Mouse (Mus musculus) ES-Bruce4 (cell line): Measurements from ENCODE around the gene Naga. TPM values are rescaled to one million over a fixed set of nuclear protein-coding genes. Genes with fewer than 3 reads are reported as not detected.
A peak's percentile ranks its signal among the peaks of the same experiment; 100 is the strongest.
"Not testable (repeated sequence)": the region's sequence is repeated elsewhere in the genome, so short reads cannot be mapped to it uniquely, and the experiment has no call there.

Source experiments
- H3K27ac ChIP-seq: 2 replicates; pipeline ENCODE4 v1.5.1; 2012; ENCODE audit warnings: low read length, inconsistent platforms; ENCODE audit not compliant: insufficient read depth
- H3K27me3 ChIP-seq: 2 replicates; pipeline ENCODE4 v1.6.1; 2012; ENCODE audit warnings: mild to moderate bottlenecking, low read length, inconsistent platforms; ENCODE audit not compliant: control insufficient read depth, poor library complexity, insufficient read depth, severe bottlenecking
- H3K36me3 ChIP-seq: 2 replicates; pipeline ENCODE4 v1.6.1; 2012; ENCODE audit warnings: inconsistent platforms, mild to moderate bottlenecking, low read length, moderate library complexity; ENCODE audit not compliant: control insufficient read depth, poor library complexity, insufficient read depth, severe bottlenecking
- H3K4me1 ChIP-seq: one replicate; pipeline ENCODE4 v1.8.1; 2011; ENCODE audit warnings: low read length; ENCODE audit not compliant: control insufficient read depth, insufficient read depth
- H3K4me3 ChIP-seq: 2 replicates; pipeline ENCODE4 v1.5.1; 2011; ENCODE audit warnings: low read depth, mild to moderate bottlenecking, low read length
- H3K9ac ChIP-seq: 2 replicates; pipeline ENCODE4 v1.6.1; 2012; ENCODE audit warnings: low read depth, mild to moderate bottlenecking, inconsistent platforms; ENCODE audit not compliant: poor library complexity, severe bottlenecking
- H3K9me3 ChIP-seq: replicated peaks from 2 replicates; pipeline ENCODE4 v1.6.1; 2012; ENCODE audit warnings: mild to moderate bottlenecking, low read length, inconsistent platforms; ENCODE audit not compliant: control insufficient read depth, poor library complexity, insufficient read depth, severe bottlenecking
- CTCF ChIP-seq: IDR thresholded peaks from one replicate; pipeline ENCODE4 v1.8.1; 2011; ENCODE audit warnings: low read depth, low read length
- EP300 ChIP-seq: IDR thresholded peaks from 2 replicates; pipeline ENCODE4 v1.6.1; 2011; ENCODE audit warnings: low read depth, low read length; ENCODE audit not compliant: insufficient read depth
- POLR2A ChIP-seq: IDR thresholded peaks from one replicate; pipeline ENCODE4 v1.8.1; 2011; ENCODE audit warnings: low read length; ENCODE audit not compliant: insufficient read depth
- polyA plus RNA-seq: library from polyadenylated mRNA; stranded (reverse); fragments of >200 nt; gene quantifications from 2 replicates; pipeline ENCODE4 v1.2.4, GENCODE M21; 2011; ENCODE audit warnings: low read depth; ENCODE audit not compliant: missing spikeins, insufficient read depth, insufficient read length

The Naga gene
- polyA plus RNA-seq, 1 experiment = 29.5 TPM

DNA sequence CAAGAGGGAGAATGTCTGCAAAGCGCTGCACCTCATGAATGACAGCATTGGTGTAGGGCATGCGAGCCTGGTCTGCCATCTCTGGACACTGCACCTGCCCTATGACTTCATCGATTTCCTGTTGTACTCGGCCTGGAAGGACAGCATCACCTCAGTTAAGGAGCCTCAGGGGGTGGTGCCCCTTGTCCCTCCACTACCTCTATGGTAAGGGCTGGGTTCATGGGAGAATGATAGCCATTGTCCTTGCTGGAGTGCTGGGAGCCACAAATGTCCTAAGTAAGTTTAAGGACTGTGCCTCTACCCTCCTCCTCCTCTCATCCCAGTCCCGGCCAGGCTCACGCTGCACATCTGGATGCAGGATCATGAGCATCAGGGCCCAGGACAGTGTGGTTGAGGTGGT, 33.7 kb upstream of the Naga start:
- no peak overlapping the region for H3K4me3 ChIP-seq
- no peaks in the 10 kb centered on the region for H3K4me1 ChIP-seq
- no peaks in the 10 kb centered on the region for H3K36me3 ChIP-seq
- no peak overlapping the region for H3K27ac ChIP-seq
- no peak for TF ChIP-seq POLR2A
- TF ChIP-seq EP300 = no peak
- no peak for TF ChIP-seq CTCF
- H3K9me3 ChIP-seq = no peaks in the 10 kb centered on the region
- no peak overlapping the region for H3K9ac ChIP-seq
- no peaks in the 10 kb centered on the region for H3K27me3 ChIP-seq

DNA sequence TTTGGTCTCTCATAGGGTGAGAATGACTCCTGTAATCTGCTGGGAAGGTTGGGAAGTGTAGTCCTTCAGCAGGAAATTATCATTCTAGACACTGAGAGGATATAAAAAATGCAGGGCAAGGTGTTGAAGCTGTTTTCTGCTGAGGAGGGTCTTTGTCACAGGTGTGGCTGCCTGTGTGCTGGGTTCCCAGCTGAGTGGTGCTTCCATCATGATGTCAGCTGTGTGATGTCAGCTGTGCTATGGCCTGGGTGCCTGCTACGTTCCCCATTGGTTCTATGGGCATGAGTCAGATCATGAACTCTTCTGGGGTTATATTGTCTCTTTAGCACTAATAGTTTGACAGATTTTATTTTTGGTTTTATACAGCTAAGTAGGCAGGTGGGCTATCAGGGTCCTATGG, 30.1 kb upstream of the Naga start:
- no peak overlapping the region for H3K4me3 ChIP-seq
- H3K4me1 ChIP-seq = no peaks in the 10 kb centered on the region
- H3K36me3 ChIP-seq = no peaks in the 10 kb centered on the region
- H3K27ac ChIP-seq = no peak overlapping the region
- no peaks in the 10 kb centered on the region for H3K9me3 ChIP-seq
- no peaks in the 10 kb centered on the region for H3K27me3 ChIP-seq
- TF ChIP-seq POLR2A (no peak), CTCF (no peak), EP300 (no peak)
- H3K9ac ChIP-seq = no peak overlapping the region

DNA sequence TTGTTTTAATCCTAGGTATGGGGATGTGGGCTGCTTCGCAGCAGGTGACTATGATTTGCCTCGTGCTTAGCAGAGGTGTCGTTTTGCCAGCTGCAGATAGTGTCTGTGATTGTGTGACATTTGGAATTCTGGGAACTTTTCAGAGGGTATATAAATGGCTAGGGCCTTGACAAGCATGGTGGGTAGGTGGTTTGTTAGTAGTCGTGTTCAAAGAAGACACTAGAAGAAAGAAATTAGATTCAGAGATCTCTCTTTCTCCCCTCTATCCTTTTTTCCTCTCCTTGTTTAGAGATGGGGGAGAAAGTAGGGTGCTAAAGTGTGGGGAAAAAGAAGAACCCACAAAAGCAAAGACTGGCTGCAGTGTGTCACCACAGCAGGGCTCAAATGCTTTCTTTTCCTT, 29.4 kb upstream of the Naga start:
- no peak overlapping the region for H3K27ac ChIP-seq
- H3K9ac ChIP-seq = no peak overlapping the region
- H3K9me3 ChIP-seq = no peaks in the 10 kb centered on the region
- no peaks in the 10 kb centered on the region for H3K27me3 ChIP-seq
- no peaks in the 10 kb centered on the region for H3K4me1 ChIP-seq
- no peak overlapping the region for H3K4me3 ChIP-seq
- no peak for TF ChIP-seq POLR2A
- TF ChIP-seq CTCF = no peak
- no peak for TF ChIP-seq EP300
- H3K36me3 ChIP-seq = no peaks in the 10 kb centered on the region

DNA sequence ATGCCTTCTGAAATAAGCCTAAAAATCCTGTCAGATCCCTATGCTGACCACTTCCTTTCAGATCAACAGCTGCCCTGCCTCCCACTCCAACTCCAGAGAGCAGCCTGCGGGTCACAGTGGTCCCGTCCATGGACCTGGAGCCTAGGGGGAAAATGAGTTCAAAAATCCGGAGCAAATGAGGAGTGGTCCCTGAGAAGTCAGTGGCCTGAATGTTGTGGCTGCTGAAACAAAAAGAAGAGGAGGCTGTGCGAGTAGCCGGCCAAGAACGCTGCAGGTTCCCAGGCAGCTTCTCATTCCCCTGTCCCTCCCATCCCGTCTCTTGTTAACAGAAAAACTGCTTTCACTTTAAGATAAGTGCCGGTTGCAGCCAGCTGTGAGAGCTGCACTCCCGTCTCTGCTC, 25.8 kb upstream of the Naga start:
- not testable (repeated sequence) for H3K9me3 ChIP-seq, H3K27ac ChIP-seq, H3K27me3 ChIP-seq, H3K36me3 ChIP-seq, H3K4me3 ChIP-seq, H3K9ac ChIP-seq, H3K4me1 ChIP-seq

DNA sequence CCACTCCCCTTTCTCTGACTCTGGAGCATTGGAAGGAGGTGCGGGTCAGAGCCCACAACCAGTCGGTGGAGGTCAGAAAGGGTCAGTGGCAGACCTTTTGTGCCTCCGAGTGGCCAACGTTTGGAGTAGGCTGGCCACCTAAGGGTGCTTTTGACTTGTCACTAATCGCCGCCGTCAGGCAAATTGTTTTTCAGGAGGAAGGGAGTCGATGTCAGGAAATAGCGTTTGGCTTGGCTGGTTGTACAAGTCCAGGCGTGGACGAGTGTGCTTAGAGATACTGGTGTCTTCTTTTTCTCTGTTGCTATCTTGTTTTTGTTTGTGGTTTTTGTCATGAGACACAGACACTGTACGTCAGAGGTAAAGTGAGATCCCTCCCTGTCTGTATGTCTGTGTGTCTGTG, 25.1 kb upstream of the Naga start:
- H3K9me3 ChIP-seq, H3K27ac ChIP-seq, H3K9ac ChIP-seq, H3K27me3 ChIP-seq, H3K36me3 ChIP-seq, H3K4me1 ChIP-seq, H3K4me3 ChIP-seq: not testable (repeated sequence)

DNA sequence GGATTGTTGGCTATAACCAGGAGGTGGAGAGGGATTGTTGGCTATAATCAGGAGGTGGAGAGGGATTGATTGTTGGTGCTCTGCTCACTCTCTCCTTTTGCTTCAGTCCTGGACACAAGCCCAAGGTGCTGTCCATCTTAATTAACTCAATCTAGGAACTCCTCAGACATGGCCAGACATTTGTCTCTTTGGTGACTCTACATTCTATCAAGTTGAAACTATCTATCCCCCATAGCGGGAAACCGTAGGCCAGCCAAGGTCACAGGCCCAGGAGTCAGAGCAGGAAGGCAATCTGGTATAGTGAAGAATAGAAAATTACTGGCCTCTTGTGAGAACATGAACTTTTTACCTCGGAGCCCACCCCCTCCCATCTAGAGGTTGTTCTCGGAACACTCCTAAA, 23.5 kb upstream of the Naga start:
- Histone ChIP-seq H3K4me3 (no peak overlapping the region), H3K9me3 (no peaks in the 10 kb centered on the region), H3K27ac (no peak overlapping the region), H3K4me1 (no peaks in the 10 kb centered on the region), H3K9ac (no peak overlapping the region), H3K27me3 (no peaks in the 10 kb centered on the region), H3K36me3 (no peaks in the 10 kb centered on the region)
- TF ChIP-seq CTCF = no peak
- no peak for TF ChIP-seq EP300
- TF ChIP-seq POLR2A = no peak

DNA sequence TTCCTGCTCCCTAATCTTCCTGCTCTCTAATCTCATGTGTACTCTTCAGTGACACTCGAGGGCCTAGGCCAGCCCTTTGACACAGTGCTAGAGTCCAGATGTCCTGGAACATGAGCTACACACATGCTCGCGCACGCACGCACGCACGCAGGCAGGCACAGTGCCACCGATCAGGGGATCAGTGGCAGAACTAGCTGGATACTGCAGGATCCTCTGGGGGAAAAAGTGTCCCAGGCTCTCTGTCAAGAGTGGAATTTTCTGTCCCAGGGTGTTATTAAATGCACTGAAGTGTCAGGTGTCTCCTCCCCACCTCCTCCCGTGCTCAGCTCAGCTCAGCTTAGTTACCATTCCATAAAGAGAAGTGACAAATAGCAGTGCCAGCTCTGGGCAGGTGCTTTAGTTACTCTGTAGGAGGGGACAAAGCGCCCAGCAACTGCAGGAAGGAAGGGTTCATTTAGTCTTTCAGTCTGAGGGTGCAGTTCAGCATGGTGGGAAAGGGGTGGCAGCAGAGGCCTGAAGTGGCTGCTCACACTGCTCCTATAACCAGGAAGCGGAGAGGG, 22.8 kb upstream of the Naga start:
- Histone ChIP-seq H3K9ac (no peak overlapping the region), H3K4me1 (no peaks in the 10 kb centered on the region), H3K36me3 (no peaks in the 10 kb centered on the region), H3K9me3 (no peaks in the 10 kb centered on the region), H3K4me3 (no peak overlapping the region), H3K27ac (no peak overlapping the region), H3K27me3 (no peaks in the 10 kb centered on the region)
- no peak for TF ChIP-seq POLR2A
- TF ChIP-seq EP300 = no peak
- peak; percentile 21 for TF ChIP-seq CTCF
